Mouse (Mus musculus): ENCODE results near the gene Ifrd1.

- TF ChIP-seq CTCF (IDR thresholded peaks at IDR 0.05; ENCODE audit: borderline replicate concordance, control insufficient read depth, extremely low read depth, insufficient read depth, low read length, poor library complexity), result no peak
- TF ChIP-seq POLR2A (IDR thresholded peaks at IDR 0.05; ENCODE audit: control insufficient read depth, extremely low read depth, insufficient read depth, low read length, poor library complexity), result no peak
These were observed 39.3 kb downstream of the Ifrd1 start for GRCm38 (mm10) chr12:40209049-40209448.
